Mouse (Mus musculus): ENCODE results near the gene Pygo1.

DNA sequence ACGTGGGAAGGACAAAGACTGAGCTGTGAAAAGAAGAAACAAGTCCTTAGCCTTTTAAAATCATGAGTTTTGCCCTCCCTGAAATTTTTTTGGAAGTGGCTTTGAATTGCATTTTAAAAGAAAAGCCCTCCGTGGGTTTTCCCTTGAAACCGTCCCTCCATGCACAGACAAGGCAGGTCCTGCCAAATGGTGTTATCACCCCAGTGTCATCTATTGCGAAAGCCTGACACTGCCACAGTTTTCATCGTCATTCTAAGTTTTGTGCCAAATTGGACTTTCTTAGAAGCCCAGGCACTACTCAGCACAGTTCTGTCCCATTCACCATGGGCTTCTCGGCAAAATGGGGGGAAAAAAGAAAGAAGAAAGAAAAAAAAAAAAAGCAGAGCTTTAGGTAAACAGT lies 11.9 kb upstream of the Pygo1 start:
- TF ChIP-seq CTCF (IDR thresholded peaks at IDR 0.05; ENCODE audit: low read depth, low read length) (no peak), POLR2A (IDR thresholded peaks at IDR 0.05; ENCODE audit: borderline replicate concordance, low read depth, low read length) (no peak)

All from bone marrow macrophage, adult 2 months (primary cell).